Mouse (Mus musculus): ENCODE measurements around the gene Galnt16. TPM values are rescaled to one million over a fixed set of nuclear protein-coding genes. Genes with fewer than 3 reads are reported as not detected.

The Galnt16 gene
- polyA plus RNA-seq, 1 experiment from 2014 or later = 6.3 TPM

- WGBS = 95% methylated on average over 5 of the region's 5 CpGs
- Histone ChIP-seq H3K36me3 (ENCODE audit: control insufficient read depth, insufficient read depth, low read length) (peaks cover 11% of the 10 kb centered on the region), H3K4me3 (ENCODE audit: low read depth, low read length) (no peak overlapping the region), H3K4me1 (replicated peaks; ENCODE audit: control insufficient read depth, insufficient read depth) (no peaks in the 10 kb centered on the region), H3K9me3 (ENCODE audit: control insufficient read depth, low read length) (no peaks in the 10 kb centered on the region), H3K4me2 (replicated peaks; ENCODE audit: low read depth) (no peak overlapping the region), H3K27me3 (ENCODE audit: control insufficient read depth, insufficient read depth, low read length) (no peaks in the 10 kb centered on the region), H3K9ac (ENCODE audit: low read length) (no peak overlapping the region), H3K27ac (replicated peaks) (no peak overlapping the region)
- ATAC-seq (ENCODE audit: low FRiP score, low TSS enrichment) = no peak
- TF ChIP-seq EP300 (optimal IDR thresholded peaks at IDR 0.05) (no peak), CTCF (IDR thresholded peaks at IDR 0.05; ENCODE audit: low read depth) (no peak)
- DNase-seq (ENCODE audit: low spot score) = no peak
Measured at GRCm38 (mm10) chr12:80493311-80493710, 24.8 kb upstream of the Galnt16 start.

GRCm38 (mm10) chr12:80495691-80496090 lies 22.4 kb upstream of the Galnt16 start:
- Histone ChIP-seq H3K4me2 (replicated peaks; ENCODE audit: low read depth) (no peak overlapping the region), H3K4me3 (ENCODE audit: low read depth, low read length) (no peak overlapping the region), H3K27ac (replicated peaks) (no peak overlapping the region), H3K9me3 (ENCODE audit: control insufficient read depth, low read length) (no peaks in the 10 kb centered on the region), H3K9ac (ENCODE audit: low read length) (no peak overlapping the region), H3K27me3 (ENCODE audit: control insufficient read depth, insufficient read depth, low read length) (no peaks in the 10 kb centered on the region), H3K36me3 (ENCODE audit: control insufficient read depth, insufficient read depth, low read length) (no peaks in the 10 kb centered on the region), H3K4me1 (replicated peaks; ENCODE audit: control insufficient read depth, insufficient read depth) (no peaks in the 10 kb centered on the region)
- WGBS = 72% methylated on average over 1 of the region's 1 CpGs
- DNase-seq (ENCODE audit: low spot score) (no peak), ATAC-seq (ENCODE audit: low FRiP score, low TSS enrichment) (no peak)
- TF ChIP-seq CTCF (IDR thresholded peaks at IDR 0.05; ENCODE audit: low read depth) = no peak

- peak; percentile 68 for TF ChIP-seq CTCF (IDR thresholded peaks at IDR 0.05; ENCODE audit: low read depth)
- no peak for TF ChIP-seq EP300 (optimal IDR thresholded peaks at IDR 0.05)
- Histone ChIP-seq H3K27me3 (ENCODE audit: control insufficient read depth, insufficient read depth, low read length) (no peaks in the 10 kb centered on the region), H3K4me3 (ENCODE audit: low read depth, low read length) (no peak overlapping the region), H3K27ac (replicated peaks) (no peak overlapping the region), H3K9ac (ENCODE audit: low read length) (no peak overlapping the region), H3K36me3 (ENCODE audit: control insufficient read depth, insufficient read depth, low read length) (0 out of 2 replicates have a peak, but pooled peaks cover 2% of the 10 kb centered on the region), H3K4me2 (replicated peaks; ENCODE audit: low read depth) (no peak overlapping the region), H3K9me3 (ENCODE audit: control insufficient read depth, low read length) (no peaks in the 10 kb centered on the region), H3K4me1 (replicated peaks; ENCODE audit: control insufficient read depth, insufficient read depth) (no peaks in the 10 kb centered on the region)
- ATAC-seq (ENCODE audit: low FRiP score, low TSS enrichment) = no peak
- DNase-seq (ENCODE audit: low spot score) = no peak
- WGBS = 55% methylated on average over 4 of the region's 4 CpGs
Measured at GRCm38 (mm10) chr12:80498356-80498755, 19.7 kb upstream of the Galnt16 start.

- WGBS = 43% methylated on average over 1 of the region's 1 CpGs
- TF ChIP-seq CTCF (IDR thresholded peaks at IDR 0.05; ENCODE audit: low read depth) (no peak), EP300 (optimal IDR thresholded peaks at IDR 0.05) (no peak)
- no peaks in the 10 kb centered on the region for H3K27me3 ChIP-seq (ENCODE audit: control insufficient read depth, insufficient read depth, low read length)
- H3K4me1 ChIP-seq (replicated peaks; ENCODE audit: control insufficient read depth, insufficient read depth) = no peaks in the 10 kb centered on the region
- H3K4me2 ChIP-seq (replicated peaks; ENCODE audit: low read depth) = no peak overlapping the region
- no peak overlapping the region for H3K27ac ChIP-seq (replicated peaks)
- no peak for ATAC-seq (ENCODE audit: low FRiP score, low TSS enrichment)
- H3K4me3 ChIP-seq (ENCODE audit: low read depth, low read length) = no peak overlapping the region
- no peak for DNase-seq (ENCODE audit: low spot score)
- H3K36me3 ChIP-seq (ENCODE audit: control insufficient read depth, insufficient read depth, low read length) = 0 out of 2 replicates have a peak, but pooled peaks cover 2% of the 10 kb centered on the region
- H3K9me3 ChIP-seq (ENCODE audit: control insufficient read depth, low read length) = no peaks in the 10 kb centered on the region
- no peak overlapping the region for H3K9ac ChIP-seq (ENCODE audit: low read length)
Measured at GRCm38 (mm10) chr12:80500506-80500905, 17.6 kb upstream of the Galnt16 start.

- WGBS = 63% methylated on average over 5 of the region's 5 CpGs
- Histone ChIP-seq H3K36me3 (ENCODE audit: control insufficient read depth, insufficient read depth, low read length) (0 out of 2 replicates have a peak, but pooled peaks cover 2% of the 10 kb centered on the region), H3K4me1 (replicated peaks; ENCODE audit: control insufficient read depth, insufficient read depth) (no peaks in the 10 kb centered on the region), H3K4me3 (ENCODE audit: low read depth, low read length) (no peak overlapping the region), H3K4me2 (replicated peaks; ENCODE audit: low read depth) (no peak overlapping the region), H3K9ac (ENCODE audit: low read length) (no peak overlapping the region), H3K27me3 (ENCODE audit: control insufficient read depth, insufficient read depth, low read length) (no peaks in the 10 kb centered on the region), H3K27ac (replicated peaks) (no peak overlapping the region), H3K9me3 (ENCODE audit: control insufficient read depth, low read length) (no peaks in the 10 kb centered on the region)
- ATAC-seq (ENCODE audit: low FRiP score, low TSS enrichment) = peak; percentile 63; the same call in 1 of the 2 replicates
- no peak for DNase-seq (ENCODE audit: low spot score)
- TF ChIP-seq CTCF (IDR thresholded peaks at IDR 0.05; ENCODE audit: low read depth) = no peak
- TF ChIP-seq EP300 (optimal IDR thresholded peaks at IDR 0.05) = no peak
Measured at GRCm38 (mm10) chr12:80504718-80505117, 13.4 kb upstream of the Galnt16 start.

- no peak for DNase-seq (ENCODE audit: low spot score)
- 0 out of 2 replicates have a peak, but pooled peaks have one; percentile 3 for TF ChIP-seq CTCF (IDR thresholded peaks at IDR 0.05; ENCODE audit: low read depth)
- no peak for TF ChIP-seq EP300 (optimal IDR thresholded peaks at IDR 0.05)
- Histone ChIP-seq H3K4me2 (replicated peaks; ENCODE audit: low read depth) (no peak overlapping the region), H3K27ac (replicated peaks) (no peak overlapping the region), H3K9me3 (ENCODE audit: control insufficient read depth, low read length) (no peaks in the 10 kb centered on the region), H3K27me3 (ENCODE audit: control insufficient read depth, insufficient read depth, low read length) (no peaks in the 10 kb centered on the region), H3K4me1 (replicated peaks; ENCODE audit: control insufficient read depth, insufficient read depth) (no peaks in the 10 kb centered on the region), H3K36me3 (ENCODE audit: control insufficient read depth, insufficient read depth, low read length) (no peaks in the 10 kb centered on the region), H3K9ac (ENCODE audit: low read length) (no peak overlapping the region), H3K4me3 (ENCODE audit: low read depth, low read length) (no peak overlapping the region)
- WGBS = 51% methylated on average over 14 of the region's 14 CpGs
- no peak for ATAC-seq (ENCODE audit: low FRiP score, low TSS enrichment)
Measured at GRCm38 (mm10) chr12:80507041-80507745, 10.9 kb upstream of the Galnt16 start.

Data from stomach, postnatal 0 days (tissue).